Mouse (Mus musculus) embryonic facial prominence, embryonic 12.5 days (tissue): ENCODE measurements at regions not wholly inside any gene's neighbourhood (a gene's known extent, or its start where the extent isn't known, plus 50 kb on each side); places are given as distances from the start of the nearest gene placed in this dataset.

Experiments
- ATAC-seq: fragments of 200-750 bp; cut with Nextera tagmentation; 2 replicates; pipeline ENCODE4 v1.8.0; 2017; ENCODE audit not compliant: insufficient number of reproducible peaks, insufficient read depth, low FRiP score, low TSS enrichment
- H3K27ac ChIP-seq: fragments of 300-500 bp; sonication (generic); 2 replicates; pipeline ENCODE4 v1.5.1; 2016; ENCODE audit warnings: mild to moderate bottlenecking
- H3K27me3 ChIP-seq: fragments of 300-500 bp; sonication (generic); 2 replicates; pipeline ENCODE4 v1.6.1; 2016; ENCODE audit warnings: mild to moderate bottlenecking, moderate library complexity
- H3K36me3 ChIP-seq: fragments of 300-500 bp; sonication (generic); 2 replicates; pipeline ENCODE4 v1.6.1; 2016; ENCODE audit warnings: mild to moderate bottlenecking
- H3K4me1 ChIP-seq: fragments of 300-500 bp; sonication (generic); 2 replicates; pipeline ENCODE4 v1.6.1; 2016
- H3K4me2 ChIP-seq: fragments of 300-500 bp; sonication (generic); replicated peaks from 2 replicates; pipeline ENCODE4 v1.6.1; 2016; ENCODE audit warnings: mild to moderate bottlenecking, moderate library complexity
- H3K4me3 ChIP-seq: fragments of 300-500 bp; sonication (generic); 2 replicates; pipeline ENCODE4 v1.5.1; 2016; ENCODE audit warnings: mild to moderate bottlenecking
- H3K9ac ChIP-seq: fragments of 300-500 bp; sonication (generic); 2 replicates; pipeline ENCODE4 v1.6.1; 2016; ENCODE audit warnings: mild to moderate bottlenecking, moderate library complexity
- H3K9me3 ChIP-seq: fragments of 300-500 bp; sonication (generic); 2 replicates; pipeline ENCODE4 v1.6.1; 2016; ENCODE audit warnings: mild to moderate bottlenecking, moderate library complexity
- WGBS: fragments of 180-500 bp; shearing (Covaris S2); methylation state at CpG from one replicate; pipeline ENCODE4 v1.1.7; 2016; 5-methylcytosine and 5-hydroxymethylcytosine counted together

DNA sequence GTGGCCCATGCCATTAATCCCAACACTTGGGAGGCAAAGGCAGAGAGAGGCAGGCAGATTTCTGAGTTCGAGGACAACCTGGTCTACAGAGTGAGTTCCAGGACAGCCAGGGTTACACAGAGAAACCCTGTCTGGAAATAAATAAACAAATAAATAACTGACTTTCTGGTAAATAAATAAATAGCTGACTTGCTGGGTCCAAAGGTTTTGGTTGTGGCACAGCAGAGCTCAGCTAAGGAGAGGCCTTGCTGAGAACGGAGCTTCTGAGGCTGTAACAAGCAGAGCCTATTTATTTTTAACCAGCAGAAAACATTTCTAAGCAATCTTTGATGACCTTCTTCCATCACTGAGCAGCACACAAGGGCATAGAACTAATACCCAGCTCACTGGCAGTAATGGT, 50.3 kb upstream of the Rarb start:
- no peak overlapping the region for H3K4me3 ChIP-seq
- no peaks in the 10 kb centered on the region for H3K9me3 ChIP-seq
- no peak overlapping the region for H3K27ac ChIP-seq
- no peak overlapping the region for H3K4me2 ChIP-seq
- whole genome bisulfite sequencing: 96% methylated on average over 2 of the region's 2 CpGs
- no peaks in the 10 kb centered on the region for H3K4me1 ChIP-seq
- no peaks in the 10 kb centered on the region for H3K27me3 ChIP-seq
- ATAC-seq: no peak
- no peaks in the 10 kb centered on the region for H3K36me3 ChIP-seq
- no peak overlapping the region for H3K9ac ChIP-seq
